Mouse (Mus musculus): ENCODE results near the gene Gm42906.

Gene Gm42906

GRCm38 (mm10) chr5:151196603-151197272 is 231.2 kb downstream of the Gm42906 start:
- no peak for ATAC-seq (ENCODE audit: insufficient number of reproducible peaks, low FRiP score, low TSS enrichment)

GRCm38 (mm10) chr5:151193885-151194520 is 234.0 kb downstream of the Gm42906 start:
- no peak for ATAC-seq (ENCODE audit: insufficient number of reproducible peaks, low FRiP score, low TSS enrichment)

- ATAC-seq (ENCODE audit: insufficient number of reproducible peaks, low FRiP score, low TSS enrichment): no peak
These were observed 235.7 kb downstream of the Gm42906 start for GRCm38 (mm10) chr5:151192266-151192665.

- ATAC-seq (ENCODE audit: insufficient number of reproducible peaks, low FRiP score, low TSS enrichment): no peak
These were observed 237.2 kb downstream of the Gm42906 start for GRCm38 (mm10) chr5:151190764-151191163.

GRCm38 (mm10) chr5:151189789-151190378 is 238.1 kb downstream of the Gm42906 start:
- no peak for ATAC-seq (ENCODE audit: insufficient number of reproducible peaks, low FRiP score, low TSS enrichment)

- ATAC-seq (ENCODE audit: insufficient number of reproducible peaks, low FRiP score, low TSS enrichment): no peak
These were observed 238.6 kb downstream of the Gm42906 start for GRCm38 (mm10) chr5:151189321-151189720.

GRCm38 (mm10) chr5:151188659-151189058 is 239.3 kb downstream of the Gm42906 start:
- no peak for ATAC-seq (ENCODE audit: insufficient number of reproducible peaks, low FRiP score, low TSS enrichment)

GRCm38 (mm10) chr5:151187336-151187735 is 240.6 kb downstream of the Gm42906 start:
- no peak for ATAC-seq (ENCODE audit: insufficient number of reproducible peaks, low FRiP score, low TSS enrichment)

- ATAC-seq (ENCODE audit: insufficient number of reproducible peaks, low FRiP score, low TSS enrichment): no peak
These were observed 242.6 kb downstream of the Gm42906 start for GRCm38 (mm10) chr5:151185286-151185856.

- no peak for ATAC-seq (ENCODE audit: insufficient number of reproducible peaks, low FRiP score, low TSS enrichment)
These were observed 244.2 kb downstream of the Gm42906 start for GRCm38 (mm10) chr5:151183656-151184240.

- ATAC-seq (ENCODE audit: insufficient number of reproducible peaks, low FRiP score, low TSS enrichment): no peak
These were observed 246.7 kb downstream of the Gm42906 start for GRCm38 (mm10) chr5:151181288-151181687.

- no peak for ATAC-seq (ENCODE audit: insufficient number of reproducible peaks, low FRiP score, low TSS enrichment)
These were observed 247.7 kb downstream of the Gm42906 start for GRCm38 (mm10) chr5:151180176-151180785.

- no peak for ATAC-seq (ENCODE audit: insufficient number of reproducible peaks, low FRiP score, low TSS enrichment)
These were observed 250.8 kb downstream of the Gm42906 start for GRCm38 (mm10) chr5:151177171-151177570.

GRCm38 (mm10) chr5:151175897-151176313 is 252.1 kb downstream of the Gm42906 start:
- ATAC-seq (ENCODE audit: insufficient number of reproducible peaks, low FRiP score, low TSS enrichment): no peak

GRCm38 (mm10) chr5:151174485-151175460 is 253.2 kb downstream of the Gm42906 start:
- no peak for ATAC-seq (ENCODE audit: insufficient number of reproducible peaks, low FRiP score, low TSS enrichment)

GRCm38 (mm10) chr5:151173774-151174173 is 254.2 kb downstream of the Gm42906 start:
- ATAC-seq (ENCODE audit: insufficient number of reproducible peaks, low FRiP score, low TSS enrichment): no peak

- no peak for ATAC-seq (ENCODE audit: insufficient number of reproducible peaks, low FRiP score, low TSS enrichment)
These were observed 257.7 kb downstream of the Gm42906 start for GRCm38 (mm10) chr5:151170168-151170750.

- ATAC-seq (ENCODE audit: insufficient number of reproducible peaks, low FRiP score, low TSS enrichment): no peak
These were observed 259.8 kb downstream of the Gm42906 start for GRCm38 (mm10) chr5:151168191-151168590.

- ATAC-seq (ENCODE audit: insufficient number of reproducible peaks, low FRiP score, low TSS enrichment): no peak
These were observed 260.3 kb downstream of the Gm42906 start for GRCm38 (mm10) chr5:151167641-151168040.

Measured in cerebellum, adult (tissue).